Mouse (Mus musculus) neural tube, embryonic 13.5 days (tissue): ENCODE data around the gene Fli1. TPM values are rescaled to one million over a fixed set of nuclear protein-coding genes. Genes with fewer than 3 reads are reported as not detected.

Experiments
- ATAC-seq: fragments of 200-750 bp; cut with Nextera tagmentation; 2 replicates; pipeline ENCODE4 v1.8.0; 2017; ENCODE audit warnings: low read depth, mild to moderate bottlenecking, moderate TSS enrichment, moderate library complexity
- H3K27ac ChIP-seq: fragments of 300-500 bp; sonication (generic); replicated peaks from 2 replicates; pipeline ENCODE4 v1.5.1; 2015; ENCODE audit warnings: moderate library complexity, mild to moderate bottlenecking, inconsistent platforms
- H3K27me3 ChIP-seq: fragments of 300-500 bp; sonication (generic); 2 replicates; pipeline ENCODE4 v1.6.1; 2015; ENCODE audit warnings: mild to moderate bottlenecking, inconsistent platforms
- H3K36me3 ChIP-seq: fragments of 300-500 bp; sonication (generic); 2 replicates; pipeline ENCODE4 v1.6.1; 2015; ENCODE audit warnings: mild to moderate bottlenecking, inconsistent platforms
- H3K4me1 ChIP-seq: fragments of 300-500 bp; sonication (generic); replicated peaks from 2 replicates; pipeline ENCODE4 v1.6.1; 2015; ENCODE audit warnings: inconsistent platforms
- H3K4me2 ChIP-seq: fragments of 300-500 bp; sonication (generic); 2 replicates; pipeline ENCODE4 v1.6.1; 2015; ENCODE audit warnings: inconsistent platforms, mild to moderate bottlenecking, moderate library complexity
- H3K4me3 ChIP-seq: fragments of 300-500 bp; sonication (generic); 2 replicates; pipeline ENCODE4 v1.5.1; 2015; ENCODE audit warnings: mild to moderate bottlenecking, inconsistent platforms
- H3K9ac ChIP-seq: fragments of 300-500 bp; sonication (generic); 2 replicates; pipeline ENCODE4 v1.6.1; 2015; ENCODE audit warnings: moderate library complexity, mild to moderate bottlenecking, inconsistent platforms
- H3K9me3 ChIP-seq: fragments of 300-500 bp; sonication (generic); 2 replicates; pipeline ENCODE4 v1.6.1; 2016; ENCODE audit warnings: inconsistent platforms
- WGBS: fragments of 180-500 bp; shearing (Covaris S2); methylation state at CpG from one replicate; pipeline ENCODE4 v1.1.7; 2015; 5-methylcytosine and 5-hydroxymethylcytosine counted together
- polyA plus RNA-seq: library from polyadenylated mRNA; unstranded; fragments of >200 nt; fragmentation: Nextera tagmentation; extraction: Ambion mirVana; gene quantifications from 2 replicates; pipeline ENCODE4 v1.2.1, GENCODE M21; 2015

Gene Fli1
- 10.1 and 13.2 TPM in 2 replicates for polyA plus RNA-seq

DNA sequence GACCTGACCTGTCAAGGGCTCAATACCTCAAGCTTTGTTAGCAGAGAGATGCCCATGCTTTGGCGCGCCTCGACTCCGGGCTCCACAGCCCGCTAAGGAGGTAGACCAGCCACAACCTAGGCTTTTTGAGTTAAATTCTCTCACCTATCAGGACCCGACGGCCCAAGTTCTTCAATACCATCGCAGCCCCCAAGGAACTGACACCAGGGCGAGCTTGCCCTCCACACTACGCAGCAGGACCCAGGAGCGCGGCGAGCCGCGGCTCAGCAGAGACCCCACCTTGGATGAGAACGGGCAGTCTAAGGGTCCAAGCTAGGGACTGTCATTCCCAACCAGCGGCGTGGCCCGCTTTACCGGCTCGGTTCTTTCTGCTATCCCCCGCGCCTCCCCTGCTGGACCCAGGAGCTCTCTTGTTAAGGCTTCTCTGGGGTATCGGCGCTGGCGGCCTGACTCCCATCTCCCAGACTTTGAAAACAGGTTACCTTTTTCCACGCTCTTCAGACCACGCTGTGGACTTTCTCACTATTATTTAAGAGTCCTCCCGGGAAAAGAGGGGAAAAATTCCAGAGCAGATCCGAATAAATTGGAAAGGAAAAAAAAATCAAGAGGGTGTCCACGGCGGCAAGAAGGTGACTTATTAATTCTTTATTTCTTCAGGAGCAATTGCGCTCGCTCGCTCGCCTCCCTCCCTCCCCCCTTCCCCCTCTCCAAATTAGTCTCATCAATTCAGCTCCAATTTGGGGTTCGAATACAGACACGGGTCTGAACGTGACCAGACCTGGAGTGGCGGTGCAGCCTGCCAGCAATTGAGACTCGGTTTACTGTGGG lies at the start of gene Fli1:
Fli1 (minus strand) TSS at position 650 of the 828 bp plus-strand sequence.
- no peak for ATAC-seq
- H3K4me1 ChIP-seq, result peaks cover 57% of the 10 kb centered on the region
- no peaks in the 10 kb centered on the region for H3K36me3 ChIP-seq
- peak within 1 kb of the TSS; percentile 67 for H3K27ac ChIP-seq
- H3K27me3 ChIP-seq, result peaks cover 98% of the 10 kb centered on the region
- H3K9me3 ChIP-seq, result no peaks in the 10 kb centered on the region
- peak within 1 kb of the TSS; percentile 53 for H3K4me3 ChIP-seq
- under 1% methylated on average over 41 of the region's 41 CpGs for whole genome bisulfite sequencing
- H3K9ac ChIP-seq, result peak within 1 kb of the TSS; percentile 74
- peak within 1 kb of the TSS; percentile 81 for H3K4me2 ChIP-seq

- peak overlapping the region; percentile 24 for H3K4me2 ChIP-seq
- H3K27me3 ChIP-seq, result peaks cover 56% of the 10 kb centered on the region
- H3K9me3 ChIP-seq, result no peaks in the 10 kb centered on the region
- H3K4me1 ChIP-seq, result peaks cover 12% of the 10 kb centered on the region
- ATAC-seq, result peak; percentile 92
- no peak overlapping the region for H3K9ac ChIP-seq
- 10% methylated on average over 14 of the region's 14 CpGs for WGBS
- H3K27ac ChIP-seq, result 0 out of 2 replicates have a peak overlapping the region, but pooled peaks have one; percentile 18
- no peak overlapping the region for H3K4me3 ChIP-seq
- no peaks in the 10 kb centered on the region for H3K36me3 ChIP-seq
Observed at GRCm38 (mm10) chr9:32591732-32592582, 49.3 kb upstream of the Fli1 start.

DNA sequence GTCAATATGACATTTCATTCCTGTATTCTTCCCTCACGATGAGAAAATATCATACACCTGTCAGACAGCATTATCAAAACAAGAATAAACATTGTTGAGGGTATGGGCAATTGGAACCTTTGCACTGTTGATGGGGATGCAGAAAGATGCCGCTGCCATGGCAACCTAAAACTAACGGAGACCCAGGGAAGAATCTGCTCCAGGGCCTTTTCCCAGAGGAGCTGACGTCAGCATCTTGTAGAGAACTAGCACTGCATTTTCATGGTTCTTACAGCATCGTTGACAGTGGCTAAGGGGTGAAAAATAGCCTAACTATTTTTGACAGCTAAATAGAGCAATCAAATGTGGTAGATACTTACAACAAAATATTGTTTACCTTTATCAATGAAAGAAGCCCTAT lies 47.9 kb upstream of the Fli1 start:
- Histone ChIP-seq H3K9ac (no peak overlapping the region), H3K27me3 (peaks cover 45% of the 10 kb centered on the region), H3K4me1 (peaks cover 12% of the 10 kb centered on the region), H3K9me3 (no peaks in the 10 kb centered on the region), H3K4me2 (no peak overlapping the region), H3K36me3 (no peaks in the 10 kb centered on the region), H3K4me3 (no peak overlapping the region), H3K27ac (no peak overlapping the region)
- WGBS, result 40% methylated on average over 5 of the region's 5 CpGs
- no peak for ATAC-seq

- 8% methylated on average over 8 of the region's 8 CpGs for WGBS
- Histone ChIP-seq H3K9ac (no peak overlapping the region), H3K27ac (no peak overlapping the region), H3K4me2 (no peak overlapping the region), H3K27me3 (peaks cover 42% of the 10 kb centered on the region), H3K36me3 (no peaks in the 10 kb centered on the region), H3K4me3 (no peak overlapping the region), H3K9me3 (no peaks in the 10 kb centered on the region), H3K4me1 (peaks cover 12% of the 10 kb centered on the region)
- peak; percentile 66 for ATAC-seq
Observed at GRCm38 (mm10) chr9:32589900-32590299, 47.2 kb upstream of the Fli1 start.

GRCm38 (mm10) chr9:32585357-32585756 lies 42.7 kb upstream of the Fli1 start:
- Histone ChIP-seq H3K27ac (no peak overlapping the region), H3K4me1 (no peaks in the 10 kb centered on the region), H3K4me3 (no peak overlapping the region), H3K27me3 (peaks cover 15% of the 10 kb centered on the region), H3K36me3 (no peaks in the 10 kb centered on the region), H3K9me3 (no peaks in the 10 kb centered on the region), H3K4me2 (no peak overlapping the region), H3K9ac (no peak overlapping the region)
- 41% methylated on average over 7 of the region's 7 CpGs for WGBS
- ATAC-seq, result no peak

GRCm38 (mm10) chr9:32583905-32584304 lies 41.2 kb upstream of the Fli1 start:
- no peak overlapping the region for H3K27ac ChIP-seq
- H3K27me3 ChIP-seq, result peaks cover 14% of the 10 kb centered on the region
- H3K36me3 ChIP-seq, result no peaks in the 10 kb centered on the region
- ATAC-seq, result no peak
- no peak overlapping the region for H3K4me3 ChIP-seq
- WGBS, result 61% methylated on average over 6 of the region's 6 CpGs
- no peaks in the 10 kb centered on the region for H3K9me3 ChIP-seq
- no peak overlapping the region for H3K4me2 ChIP-seq
- H3K4me1 ChIP-seq, result no peaks in the 10 kb centered on the region
- H3K9ac ChIP-seq, result no peak overlapping the region

GRCm38 (mm10) chr9:32581851-32582573 lies 39.4 kb upstream of the Fli1 start:
- Histone ChIP-seq H3K9ac (no peak overlapping the region), H3K4me3 (no peak overlapping the region), H3K27ac (no peak overlapping the region), H3K4me2 (no peak overlapping the region), H3K9me3 (no peaks in the 10 kb centered on the region), H3K4me1 (no peaks in the 10 kb centered on the region), H3K27me3 (no peaks in the 10 kb centered on the region), H3K36me3 (no peaks in the 10 kb centered on the region)
- no peak for ATAC-seq
- 88% methylated on average over 11 of the region's 11 CpGs for WGBS

- Histone ChIP-seq H3K36me3 (no peaks in the 10 kb centered on the region), H3K27me3 (no peaks in the 10 kb centered on the region), H3K27ac (no peak overlapping the region), H3K9ac (no peak overlapping the region), H3K9me3 (no peaks in the 10 kb centered on the region), H3K4me3 (no peak overlapping the region), H3K4me1 (no peaks in the 10 kb centered on the region), H3K4me2 (no peak overlapping the region)
- ATAC-seq, result no peak
- 76% methylated on average over 2 of the region's 2 CpGs for WGBS
Observed at GRCm38 (mm10) chr9:32578411-32578810, 35.8 kb upstream of the Fli1 start.

- ATAC-seq, result no peak
Observed at GRCm38 (mm10) chr9:32573638-32574037, 31.0 kb upstream of the Fli1 start.

DNA sequence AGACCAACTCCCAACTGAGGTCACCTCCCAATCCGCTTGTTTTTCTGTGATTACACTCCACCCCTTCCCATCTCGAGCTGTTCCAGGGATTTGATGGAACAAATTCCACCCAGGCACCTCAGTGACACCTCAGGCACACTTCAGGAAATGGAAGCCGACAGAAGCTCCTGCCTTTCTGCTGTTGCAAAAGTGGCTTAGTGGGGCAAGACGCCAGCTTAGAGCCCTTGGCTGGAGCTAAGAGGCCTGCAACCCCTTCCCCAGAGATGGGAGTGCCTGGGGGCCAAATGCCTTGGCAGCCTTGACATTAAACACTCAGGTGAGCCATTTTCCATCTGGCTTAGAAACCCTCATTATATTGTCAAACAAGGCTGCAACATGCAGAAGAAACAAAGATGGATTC lies 29.0 kb upstream of the Fli1 start:
- H3K9me3 ChIP-seq, result no peaks in the 10 kb centered on the region
- no peak overlapping the region for H3K9ac ChIP-seq
- H3K27me3 ChIP-seq, result no peaks in the 10 kb centered on the region
- no peak for ATAC-seq
- WGBS, result 64% methylated on average over 4 of the region's 4 CpGs
- H3K4me2 ChIP-seq, result no peak overlapping the region
- H3K36me3 ChIP-seq, result no peaks in the 10 kb centered on the region
- no peaks in the 10 kb centered on the region for H3K4me1 ChIP-seq
- no peak overlapping the region for H3K4me3 ChIP-seq
- H3K27ac ChIP-seq, result no peak overlapping the region

More at GRCm38 (mm10) chr9:32573638-32574037, 31.0 kb upstream of the Fli1 start:
- H3K4me3 ChIP-seq, result no peak overlapping the region
- H3K27me3 ChIP-seq, result no peaks in the 10 kb centered on the region
- no peaks in the 10 kb centered on the region for H3K4me1 ChIP-seq
- no peak overlapping the region for H3K9ac ChIP-seq
- no peaks in the 10 kb centered on the region for H3K36me3 ChIP-seq
- H3K27ac ChIP-seq, result no peak overlapping the region
- H3K4me2 ChIP-seq, result no peak overlapping the region
- no peaks in the 10 kb centered on the region for H3K9me3 ChIP-seq
- 71% methylated on average over 4 of the region's 4 CpGs for WGBS

GRCm38 (mm10) chr9:32570547-32570946 lies 27.9 kb upstream of the Fli1 start:
- Histone ChIP-seq H3K4me1 (no peaks in the 10 kb centered on the region), H3K4me2 (no peak overlapping the region), H3K27ac (no peak overlapping the region), H3K9me3 (no peaks in the 10 kb centered on the region), H3K4me3 (no peak overlapping the region), H3K27me3 (no peaks in the 10 kb centered on the region), H3K9ac (no peak overlapping the region), H3K36me3 (no peaks in the 10 kb centered on the region)
- ATAC-seq, result no peak
- 90% methylated on average over 5 of the region's 5 CpGs for WGBS

DNA sequence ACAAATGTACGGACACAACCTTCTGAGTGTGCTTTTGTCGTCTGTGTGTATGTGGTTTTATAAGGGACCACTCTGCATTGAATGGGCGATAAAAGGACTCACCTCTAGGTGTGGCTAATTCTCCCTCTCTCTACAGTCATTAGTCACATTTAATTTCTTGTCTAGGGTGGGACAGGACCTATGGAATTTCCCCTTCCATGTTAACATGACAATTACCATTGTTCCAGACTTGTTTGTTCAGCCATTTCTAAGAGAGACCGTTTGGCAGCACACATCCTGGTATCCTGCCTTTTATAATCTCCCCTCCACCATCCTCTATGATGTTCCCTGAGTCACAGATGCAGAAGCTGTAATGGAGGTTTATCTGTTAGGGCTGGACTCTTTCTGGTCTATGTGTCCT lies 26.6 kb upstream of the Fli1 start:
- WGBS, result 72% methylated on average over 4 of the region's 4 CpGs
- Histone ChIP-seq H3K4me3 (no peak overlapping the region), H3K36me3 (no peaks in the 10 kb centered on the region), H3K27me3 (no peaks in the 10 kb centered on the region), H3K27ac (no peak overlapping the region), H3K4me1 (no peaks in the 10 kb centered on the region; the same call in 1 of the 2 replicates), H3K9me3 (no peaks in the 10 kb centered on the region), H3K9ac (no peak overlapping the region), H3K4me2 (no peak overlapping the region)
- ATAC-seq, result no peak
